Mouse (Mus musculus): ENCODE results near the gene Ldb1. TPM values are rescaled to one million over a fixed set of nuclear protein-coding genes. Genes with fewer than 3 reads are reported as not detected.

The Ldb1 gene
- polyA plus RNA-seq, 1 experiment from 2014 or later = 130 TPM

GRCm38 (mm10) chr19:46014572-46015178, 30.3 kb downstream of the Ldb1 start:
- H3K4me3 ChIP-seq (replicated peaks; ENCODE audit: low read length) = no peak overlapping the region
- no peaks in the 10 kb centered on the region for H3K36me3 ChIP-seq (ENCODE audit: control insufficient read depth, insufficient read depth)
- H3K27ac ChIP-seq (ENCODE audit: low read length) = no peak overlapping the region
- peak; percentile 65; the same call in 1 of the 2 replicates for ATAC-seq
- 44% methylated on average over 12 of the region's 12 CpGs for WGBS
- no peaks in the 10 kb centered on the region for H3K9me3 ChIP-seq (ENCODE audit: control insufficient read depth, low read length)
- no peak overlapping the region for H3K9ac ChIP-seq (replicated peaks; ENCODE audit: low read depth, low read length)
- H3K4me1 ChIP-seq (replicated peaks; ENCODE audit: control insufficient read depth, insufficient read depth, low read length) = no peaks in the 10 kb centered on the region
- no peak overlapping the region for H3K4me2 ChIP-seq (ENCODE audit: low read length)
- no peaks in the 10 kb centered on the region for H3K27me3 ChIP-seq (replicated peaks; ENCODE audit: control insufficient read depth, insufficient read depth, low read length)

- Histone ChIP-seq H3K9me3 (ENCODE audit: control insufficient read depth, low read length) (no peaks in the 10 kb centered on the region), H3K4me3 (replicated peaks; ENCODE audit: low read length) (no peak overlapping the region), H3K4me1 (replicated peaks; ENCODE audit: control insufficient read depth, insufficient read depth, low read length) (peaks cover 7% of the 10 kb centered on the region), H3K27me3 (replicated peaks; ENCODE audit: control insufficient read depth, insufficient read depth, low read length) (0 out of 2 replicates have a peak, but pooled peaks cover 2% of the 10 kb centered on the region), H3K36me3 (ENCODE audit: control insufficient read depth, insufficient read depth) (no peaks in the 10 kb centered on the region), H3K9ac (replicated peaks; ENCODE audit: low read depth, low read length) (no peak overlapping the region), H3K4me2 (ENCODE audit: low read length) (no peak overlapping the region), H3K27ac (ENCODE audit: low read length) (no peak overlapping the region)
- WGBS = 89% methylated on average over 7 of the region's 7 CpGs
- no peak for ATAC-seq
Observed at GRCm38 (mm10) chr19:46005680-46006079, 39.3 kb downstream of the Ldb1 start.

- H3K4me1 ChIP-seq (replicated peaks; ENCODE audit: control insufficient read depth, insufficient read depth, low read length) = peaks cover 7% of the 10 kb centered on the region
- 0 out of 2 replicates have a peak, but pooled peaks cover 2% of the 10 kb centered on the region for H3K27me3 ChIP-seq (replicated peaks; ENCODE audit: control insufficient read depth, insufficient read depth, low read length)
- no peak overlapping the region for H3K9ac ChIP-seq (replicated peaks; ENCODE audit: low read depth, low read length)
- no peak overlapping the region for H3K4me3 ChIP-seq (replicated peaks; ENCODE audit: low read length)
- no peak for ATAC-seq
- no peaks in the 10 kb centered on the region for H3K36me3 ChIP-seq (ENCODE audit: control insufficient read depth, insufficient read depth)
- no peaks in the 10 kb centered on the region for H3K9me3 ChIP-seq (ENCODE audit: control insufficient read depth, low read length)
- WGBS = 62% methylated on average over 17 of the region's 17 CpGs
- no peak overlapping the region for H3K4me2 ChIP-seq (ENCODE audit: low read length)
- H3K27ac ChIP-seq (ENCODE audit: low read length) = no peak overlapping the region
Observed at GRCm38 (mm10) chr19:46004814-46005466, 40.1 kb downstream of the Ldb1 start.

- ATAC-seq = peak; percentile 49; the same call in 1 of the 2 replicates
- WGBS = 2% methylated on average over 70 of the region's 70 CpGs
- H3K9me3 ChIP-seq (ENCODE audit: control insufficient read depth, low read length) = no peaks in the 10 kb centered on the region
- H3K9ac ChIP-seq (replicated peaks; ENCODE audit: low read depth, low read length) = peak within 1 kb of the TSS; percentile 68
- peaks cover 7% of the 10 kb centered on the region for H3K4me1 ChIP-seq (replicated peaks; ENCODE audit: control insufficient read depth, insufficient read depth, low read length)
- no peak within 1 kb of the TSS for H3K27ac ChIP-seq (ENCODE audit: low read length)
- peak within 1 kb of the TSS; percentile 63 for H3K4me3 ChIP-seq (replicated peaks; ENCODE audit: low read length)
- H3K4me2 ChIP-seq (ENCODE audit: low read length) = peak within 1 kb of the TSS; percentile 98
- H3K27me3 ChIP-seq (replicated peaks; ENCODE audit: control insufficient read depth, insufficient read depth, low read length) = 0 out of 2 replicates have a peak, but pooled peaks cover 2% of the 10 kb centered on the region
- H3K36me3 ChIP-seq (ENCODE audit: control insufficient read depth, insufficient read depth) = no peaks in the 10 kb centered on the region
Observed at GRCm38 (mm10) chr19:46003371-46004226, 41.4 kb downstream of the Ldb1 start, which contains the start of gene Hps6. Gene Hps6 (plus strand): TSS chr19:46003508.

GRCm38 (mm10) chr19:46002279-46002678, 42.7 kb downstream of the Ldb1 start:
- H3K4me3 ChIP-seq (replicated peaks; ENCODE audit: low read length) = no peak overlapping the region

GRCm38 (mm10) chr19:45999378-45999777, 45.6 kb downstream of the Ldb1 start:
- no peak overlapping the region for H3K27ac ChIP-seq (ENCODE audit: low read length)
- peaks cover 12% of the 10 kb centered on the region for H3K4me1 ChIP-seq (replicated peaks; ENCODE audit: control insufficient read depth, insufficient read depth, low read length)
- no peaks in the 10 kb centered on the region for H3K9me3 ChIP-seq (ENCODE audit: control insufficient read depth, low read length)
- no peak overlapping the region for H3K4me3 ChIP-seq (replicated peaks; ENCODE audit: low read length)
- H3K36me3 ChIP-seq (ENCODE audit: control insufficient read depth, insufficient read depth) = no peaks in the 10 kb centered on the region
- H3K4me2 ChIP-seq (ENCODE audit: low read length) = no peak overlapping the region
- no peak for ATAC-seq
- H3K27me3 ChIP-seq (replicated peaks; ENCODE audit: control insufficient read depth, insufficient read depth, low read length) = no peaks in the 10 kb centered on the region
- no peak overlapping the region for H3K9ac ChIP-seq (replicated peaks; ENCODE audit: low read depth, low read length)
- WGBS = 76% methylated on average over 1 of the region's 1 CpGs

More at GRCm38 (mm10) chr19:46002279-46002678, 42.7 kb downstream of the Ldb1 start:
- H3K27ac ChIP-seq (ENCODE audit: low read length) = no peak overlapping the region
- H3K4me2 ChIP-seq (ENCODE audit: low read length) = no peak overlapping the region
- no peaks in the 10 kb centered on the region for H3K9me3 ChIP-seq (ENCODE audit: control insufficient read depth, low read length)
- no peak for ATAC-seq
- H3K36me3 ChIP-seq (ENCODE audit: control insufficient read depth, insufficient read depth) = no peaks in the 10 kb centered on the region
- H3K4me1 ChIP-seq (replicated peaks; ENCODE audit: control insufficient read depth, insufficient read depth, low read length) = peaks cover 12% of the 10 kb centered on the region
- 80% methylated on average over 9 of the region's 9 CpGs for WGBS
- 0 out of 2 replicates have a peak, but pooled peaks cover 2% of the 10 kb centered on the region for H3K27me3 ChIP-seq (replicated peaks; ENCODE audit: control insufficient read depth, insufficient read depth, low read length)
- H3K9ac ChIP-seq (replicated peaks; ENCODE audit: low read depth, low read length) = no peak overlapping the region

GRCm38 (mm10) chr19:45998694-45999217, 46.3 kb downstream of the Ldb1 start:
- Histone ChIP-seq H3K27ac (ENCODE audit: low read length) (no peak overlapping the region), H3K9me3 (ENCODE audit: control insufficient read depth, low read length) (no peaks in the 10 kb centered on the region), H3K9ac (replicated peaks; ENCODE audit: low read depth, low read length) (peak overlapping the region; percentile 43; the same call in 1 of the 2 replicates), H3K27me3 (replicated peaks; ENCODE audit: control insufficient read depth, insufficient read depth, low read length) (no peaks in the 10 kb centered on the region), H3K4me1 (replicated peaks; ENCODE audit: control insufficient read depth, insufficient read depth, low read length) (peaks cover 11% of the 10 kb centered on the region), H3K4me3 (replicated peaks; ENCODE audit: low read length) (peak overlapping the region; percentile 84), H3K36me3 (ENCODE audit: control insufficient read depth, insufficient read depth) (no peaks in the 10 kb centered on the region), H3K4me2 (ENCODE audit: low read length) (peak overlapping the region; percentile 64)
- WGBS = 13% methylated on average over 8 of the region's 8 CpGs
- peak; percentile 38 for ATAC-seq

- Histone ChIP-seq H3K27ac (ENCODE audit: low read length) (peak within 1 kb of the TSS; percentile 93), H3K4me1 (replicated peaks; ENCODE audit: control insufficient read depth, insufficient read depth, low read length) (peaks cover 5% of the 10 kb centered on the region), H3K36me3 (ENCODE audit: control insufficient read depth, insufficient read depth) (no peaks in the 10 kb centered on the region), H3K9ac (replicated peaks; ENCODE audit: low read depth, low read length) (peak within 1 kb of the TSS; percentile 90), H3K4me2 (ENCODE audit: low read length) (peak within 1 kb of the TSS; percentile 66), H3K27me3 (replicated peaks; ENCODE audit: control insufficient read depth, insufficient read depth, low read length) (no peaks in the 10 kb centered on the region), H3K9me3 (ENCODE audit: control insufficient read depth, low read length) (no peaks in the 10 kb centered on the region), H3K4me3 (replicated peaks; ENCODE audit: low read length) (peak within 1 kb of the TSS; percentile 84)
- under 1% methylated on average over 64 of the region's 76 CpGs for WGBS
- ATAC-seq = peak; percentile 95
Observed at GRCm38 (mm10) chr19:45997785-45998693, 47.0 kb downstream of the Ldb1 start, which contains the start of gene Armh3. Gene Armh3 (minus strand): TSS chr19:45998488.

All from forebrain, embryonic 16.5 days (tissue).